Mouse (Mus musculus) urinary bladder, postnatal 36 days (tissue): ENCODE measurements around the gene Ppox.
"Not testable (repeated sequence)": the region's sequence is repeated elsewhere in the genome, so short reads cannot be mapped to it uniquely, and the experiment has no call there.

Source experiments
- DNase-seq, 2 experiments: peaks; one replicate each; pipeline ENCODE4 v3.0.0; 2022; ENCODE audit warnings: low spot score in 2 of 2, mixed read lengths in 1 of 2

Ppox gene

GRCm38 (mm10) chr1:171241952-171242351 is 39.0 kb downstream of the Ppox start:
- DNase-seq = not testable (repeated sequence)

DNA sequence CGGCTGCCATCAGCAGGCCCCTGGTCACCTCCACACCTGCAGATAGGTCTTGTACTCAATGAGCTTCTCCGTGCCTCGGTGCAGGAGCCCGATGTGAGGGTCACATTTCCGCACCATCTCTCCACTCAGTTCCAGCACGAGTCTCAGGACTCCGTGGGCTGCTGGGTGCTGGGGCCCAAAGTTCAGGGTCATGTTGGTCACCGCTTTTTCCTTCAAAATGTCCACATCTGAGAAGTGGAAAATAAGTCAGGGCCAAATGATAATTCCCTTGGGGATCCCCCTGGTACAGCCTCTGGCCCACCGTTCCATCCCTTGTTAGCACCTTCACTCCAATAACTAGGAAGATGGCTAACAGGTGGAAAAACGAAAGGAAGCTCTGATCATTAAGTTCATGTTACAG is 40.1 kb downstream of the Ppox start:
- DNase-seq = no peak

GRCm38 (mm10) chr1:171239992-171240744 is 40.8 kb downstream of the Ppox start:
- peak in 1 of 2 experiments; percentile 62 for DNase-seq

GRCm38 (mm10) chr1:171238463-171238862 is 42.5 kb downstream of the Ppox start:
- peak in 1 of 2 experiments; percentile 56 for DNase-seq

DNA sequence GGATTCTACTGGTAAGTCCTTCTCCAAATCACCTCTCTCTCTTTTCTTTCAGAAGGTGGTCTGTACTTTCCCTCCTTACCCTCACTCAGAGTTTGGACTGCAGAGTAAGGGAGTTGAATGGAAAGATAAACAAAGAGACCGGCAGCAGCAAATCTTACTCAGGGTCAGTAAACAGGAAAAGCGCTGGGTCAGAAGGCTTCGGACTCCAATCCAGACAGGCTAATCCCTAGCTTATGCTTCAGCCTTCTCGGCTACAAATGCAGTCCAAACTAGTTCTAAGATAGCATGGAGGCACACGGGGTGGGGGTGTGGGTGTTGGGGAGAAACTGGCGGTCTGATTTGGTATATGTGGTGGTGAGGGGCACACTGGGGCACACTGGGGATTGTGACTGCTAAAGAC is 43.5 kb downstream of the Ppox start:
- DNase-seq = no peak

- DNase-seq = no peak
These were observed 45.2 kb downstream of the Ppox start for GRCm38 (mm10) chr1:171235791-171236190.

GRCm38 (mm10) chr1:171234538-171234937 is 46.4 kb downstream of the Ppox start:
- DNase-seq = no peak

GRCm38 (mm10) chr1:171234126-171234525 is 46.9 kb downstream of the Ppox start, which contains the start of gene Fcer1g:
Gene Fcer1g, minus strand, starts transcription at chr1:171234365.
- no peak for DNase-seq

DNA sequence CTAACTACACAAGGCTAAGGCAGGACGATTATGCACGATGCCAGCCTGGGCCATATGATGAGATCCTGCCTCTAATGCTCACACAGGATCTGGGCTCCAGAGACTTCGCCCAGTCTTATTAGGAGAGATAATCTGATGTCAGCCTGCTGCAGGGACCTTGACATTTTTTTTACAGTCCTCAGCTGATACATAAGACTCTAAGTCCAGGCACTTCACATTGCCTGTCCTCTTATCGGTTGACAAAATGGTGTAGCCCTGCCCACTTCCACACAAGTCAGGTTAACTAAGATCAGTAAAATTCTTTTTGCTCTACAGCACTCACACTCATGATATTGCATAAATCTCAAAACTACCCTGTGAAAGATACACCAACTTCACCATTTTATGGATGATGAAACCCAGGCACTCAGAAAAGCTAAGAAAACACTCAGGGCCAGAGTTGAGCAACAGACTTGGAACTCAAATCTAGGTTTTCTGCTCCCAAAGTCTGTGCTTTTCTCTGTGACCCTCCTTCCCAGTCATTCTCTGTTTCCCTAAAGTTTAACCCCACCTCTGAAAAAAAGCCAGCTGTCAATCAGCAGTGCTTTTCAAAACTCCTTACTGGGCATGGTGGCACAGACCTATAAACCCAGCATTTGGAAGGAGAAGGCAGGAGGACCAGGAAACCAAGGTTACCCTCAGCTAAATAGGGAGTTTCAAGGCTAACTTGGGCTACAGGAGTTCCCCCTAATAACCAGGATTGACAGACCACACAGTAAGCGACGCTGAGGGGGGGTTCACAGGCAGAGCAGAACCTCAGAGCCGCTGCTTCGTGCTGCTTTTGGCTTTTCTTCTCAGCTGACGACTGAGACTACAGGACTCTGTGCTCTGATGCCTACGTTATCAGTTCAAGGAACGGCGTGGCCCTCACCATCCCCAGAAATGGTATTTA is 47.9 kb downstream of the Ppox start:
- no peak for DNase-seq

DNA sequence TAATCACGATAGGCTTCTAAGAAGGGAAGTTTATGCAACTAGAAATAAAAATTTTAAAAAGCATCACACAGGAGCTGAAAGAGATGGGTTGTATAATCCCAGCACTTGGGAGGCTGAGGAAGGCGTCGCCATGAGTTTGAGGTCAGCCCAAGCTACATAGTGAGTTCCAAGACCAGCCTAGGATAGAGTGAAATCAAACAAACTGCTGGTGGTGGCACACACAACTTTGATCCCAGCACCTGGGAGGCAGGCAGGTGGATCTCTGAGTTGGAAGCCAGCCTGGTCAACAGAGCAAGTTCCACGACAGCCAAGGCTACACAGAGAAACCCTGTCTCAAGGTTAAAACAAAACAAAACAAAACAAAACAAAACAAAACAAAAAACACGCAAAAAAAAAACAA is 48.6 kb downstream of the Ppox start:
- DNase-seq = no peak

DNA sequence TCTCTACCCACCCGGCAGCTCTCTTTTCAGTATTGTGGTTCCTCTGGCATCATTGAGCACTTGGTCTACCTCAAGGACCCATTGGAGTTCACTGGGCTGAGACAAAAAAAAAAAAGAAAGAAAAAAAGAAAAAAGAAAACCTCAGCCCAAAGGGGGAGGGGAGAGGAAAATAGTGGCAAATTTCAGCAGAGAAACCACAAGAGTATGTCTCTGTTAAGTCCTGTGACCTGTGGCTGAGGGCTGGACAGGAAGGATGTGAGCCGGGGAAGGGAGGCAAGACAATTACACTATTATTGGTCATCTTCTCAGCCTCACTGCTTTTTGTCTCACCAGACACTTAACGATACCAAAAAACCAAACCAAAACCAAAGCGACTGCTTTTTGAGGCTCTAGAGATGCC is 49.1 kb downstream of the Ppox start:
- DNase-seq = no peak

DNA sequence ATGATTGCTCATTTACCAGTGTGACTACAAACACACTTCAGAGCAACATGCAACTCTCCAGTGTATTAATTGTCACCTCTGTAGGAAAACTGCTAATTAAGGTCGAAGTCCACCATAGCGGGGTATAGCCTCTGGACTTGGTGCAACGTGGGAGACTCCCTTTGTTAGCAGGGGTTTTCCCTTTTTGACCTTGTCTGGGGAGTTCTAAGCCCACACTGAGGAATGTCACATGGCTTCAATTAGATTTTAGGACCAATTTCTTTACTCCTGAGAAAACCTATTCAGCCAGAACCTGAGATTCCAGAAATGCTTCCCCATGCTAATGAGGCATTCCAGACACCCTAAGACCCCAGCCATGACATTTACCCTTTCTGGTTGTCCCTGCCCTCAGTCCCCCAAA is 50.8 kb downstream of the Ppox start:
- no peak for DNase-seq

DNA sequence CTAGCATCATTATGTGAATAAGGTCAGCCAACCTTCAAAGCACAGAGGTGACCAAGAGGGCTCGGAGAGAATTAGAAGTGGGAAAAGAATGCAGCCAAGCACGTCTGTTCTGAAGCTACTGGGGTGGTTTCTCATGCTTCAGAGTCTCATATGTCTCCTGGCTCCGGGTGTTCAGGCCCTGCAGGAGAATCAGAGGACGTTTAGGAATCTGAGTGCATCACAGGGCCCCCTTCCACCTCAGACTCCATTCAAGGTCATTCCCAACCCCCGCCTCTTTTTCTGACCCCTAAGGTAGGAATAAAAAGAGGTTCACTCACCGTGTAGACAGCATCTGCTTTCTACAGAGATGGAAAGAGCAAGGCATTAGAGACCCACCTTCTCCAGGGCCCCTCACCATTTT is 51.2 kb downstream of the Ppox start:
- DNase-seq = no peak

GRCm38 (mm10) chr1:171227879-171228278 is 53.1 kb downstream of the Ppox start:
- DNase-seq = no peak

GRCm38 (mm10) chr1:171226780-171227179 is 54.2 kb downstream of the Ppox start:
- DNase-seq = no peak
